Mouse (Mus musculus): Measurements from ENCODE around the gene Hook2. TPM values are rescaled to one million over a fixed set of nuclear protein-coding genes. Genes with fewer than 3 reads are reported as not detected.

The Hook2 gene
- total and polyA plus RNA-seq, 2 experiments from 2014 or later, result 1.9 to 3.5 TPM

DNA sequence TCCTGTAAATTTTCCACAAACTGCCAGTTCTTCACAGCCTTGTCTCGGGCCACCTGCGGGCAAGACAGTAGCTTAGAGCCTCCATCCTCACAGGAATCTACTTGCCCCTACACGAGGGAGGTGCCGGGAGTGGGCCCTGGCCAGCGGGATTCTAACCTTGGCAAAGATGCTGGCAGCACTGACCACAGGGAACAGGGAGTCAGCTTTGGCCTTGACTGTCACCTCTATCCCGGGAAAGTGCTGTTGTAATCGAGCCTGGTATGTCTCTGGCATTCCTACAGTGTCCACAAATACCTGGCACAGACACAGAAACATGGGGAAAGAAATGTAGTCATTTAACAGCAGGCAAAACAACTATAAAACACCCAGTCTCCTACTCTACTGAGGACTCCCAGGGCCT, 30.6 kb upstream of the Hook2 start:
- Histone ChIP-seq H3K4me2 (ENCODE audit: low read depth, low read length) (no peak overlapping the region), H3K4me3 (ENCODE audit: low read depth, low read length) (no peak overlapping the region), H3K9me3 (replicated peaks; ENCODE audit: control insufficient read depth, low read length) (no peaks in the 10 kb centered on the region), H3K36me3 (replicated peaks; ENCODE audit: control insufficient read depth, insufficient read depth, low read length) (peaks cover 16% of the 10 kb centered on the region; the same call in 1 of the 2 replicates), H3K4me1 (ENCODE audit: control insufficient read depth, insufficient read depth) (no peaks in the 10 kb centered on the region), H3K27ac (ENCODE audit: low read depth) (peak overlapping the region; percentile 76), H3K27me3 (ENCODE audit: control insufficient read depth, insufficient read depth, low read length) (no peaks in the 10 kb centered on the region), H3K9ac (replicated peaks; ENCODE audit: low read depth, low read length) (no peak overlapping the region)
- WGBS, result 56% methylated on average over 7 of the region's 7 CpGs
- DNase-seq (ENCODE audit: low spot score), result peak; percentile 44
- TF ChIP-seq EP300 (IDR thresholded peaks at IDR 0.05; ENCODE audit: low read depth), result no peak
- no peak for TF ChIP-seq CTCF (IDR thresholded peaks at IDR 0.05; ENCODE audit: low read depth)
- ATAC-seq (ENCODE audit: insufficient read depth, low read depth), result peak; percentile 84

DNA sequence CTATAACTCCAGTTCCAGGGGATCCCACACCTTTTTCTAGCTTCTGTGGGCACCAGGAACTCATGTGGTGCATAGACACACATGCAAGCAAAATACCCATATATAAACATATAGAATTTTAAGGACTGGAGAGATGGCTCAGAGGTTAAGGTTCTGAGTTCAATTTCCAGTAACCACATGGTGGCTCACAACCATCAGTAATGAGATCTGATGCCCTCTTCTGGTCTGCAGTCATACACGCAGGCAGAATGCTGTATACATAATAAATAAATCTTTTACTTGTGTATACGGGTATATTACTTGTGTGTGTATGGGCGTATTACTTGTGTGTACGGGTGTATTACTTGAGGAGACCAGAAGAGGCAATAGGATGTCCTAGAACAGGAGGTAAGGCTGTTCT, 26.5 kb upstream of the Hook2 start:
- H3K27ac ChIP-seq (ENCODE audit: low read depth), result no peak overlapping the region
- no peak for ATAC-seq (ENCODE audit: insufficient read depth, low read depth)
- no peak for TF ChIP-seq CTCF (IDR thresholded peaks at IDR 0.05; ENCODE audit: low read depth)
- no peak for TF ChIP-seq EP300 (IDR thresholded peaks at IDR 0.05; ENCODE audit: low read depth)
- WGBS, result 85% methylated on average over 4 of the region's 4 CpGs
- peaks cover 21% of the 10 kb centered on the region for H3K4me1 ChIP-seq (ENCODE audit: control insufficient read depth, insufficient read depth)
- H3K4me2 ChIP-seq (ENCODE audit: low read depth, low read length), result no peak overlapping the region
- 0 out of 2 replicates have a peak, but pooled peaks cover 3% of the 10 kb centered on the region for H3K36me3 ChIP-seq (replicated peaks; ENCODE audit: control insufficient read depth, insufficient read depth, low read length)
- no peaks in the 10 kb centered on the region for H3K27me3 ChIP-seq (ENCODE audit: control insufficient read depth, insufficient read depth, low read length)
- H3K9me3 ChIP-seq (replicated peaks; ENCODE audit: control insufficient read depth, low read length), result no peaks in the 10 kb centered on the region
- DNase-seq (ENCODE audit: low spot score), result no peak
- no peak overlapping the region for H3K9ac ChIP-seq (replicated peaks; ENCODE audit: low read depth, low read length)
- H3K4me3 ChIP-seq (ENCODE audit: low read depth, low read length), result no peak overlapping the region

DNA sequence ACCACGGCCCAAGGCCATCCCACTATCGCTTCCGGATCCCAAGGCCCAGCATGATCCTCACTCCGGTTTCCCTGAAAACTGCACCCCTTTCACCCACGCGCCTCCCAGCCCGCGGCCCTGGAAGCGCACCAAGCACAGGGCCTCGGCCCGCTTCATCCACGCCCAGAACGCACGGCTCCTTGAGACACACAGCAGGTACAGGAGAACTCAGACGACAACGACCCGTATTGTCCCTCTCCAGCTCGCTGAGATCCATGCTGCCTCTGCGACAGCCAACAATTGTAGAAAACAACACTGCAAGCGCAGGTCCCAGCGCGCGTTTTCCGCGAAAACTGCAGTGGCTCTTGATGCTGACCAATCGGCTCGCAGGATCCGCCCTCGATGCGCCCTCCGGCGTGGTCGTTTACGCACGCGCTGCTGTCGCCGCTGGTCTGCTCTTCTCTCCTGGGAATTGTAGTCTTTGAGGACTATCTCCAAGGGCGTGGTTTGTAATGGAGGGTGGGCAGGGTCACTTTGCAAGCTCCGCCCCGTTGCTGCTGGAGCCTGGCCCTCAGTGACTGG, 24.6 kb upstream of the Hook2 start:
- 0 out of 2 replicates have a peak, but pooled peaks cover 3% of the 10 kb centered on the region for H3K36me3 ChIP-seq (replicated peaks; ENCODE audit: control insufficient read depth, insufficient read depth, low read length)
- under 1% methylated on average over 41 of the region's 41 CpGs for WGBS
- H3K9ac ChIP-seq (replicated peaks; ENCODE audit: low read depth, low read length), result peak overlapping the region; percentile 54
- TF ChIP-seq EP300 (IDR thresholded peaks at IDR 0.05; ENCODE audit: low read depth) (no peak), CTCF (IDR thresholded peaks at IDR 0.05; ENCODE audit: low read depth) (0 out of 2 replicates have a peak, but pooled peaks have one; percentile 8)
- DNase-seq (ENCODE audit: low spot score) (peak; percentile 98), ATAC-seq (ENCODE audit: insufficient read depth, low read depth) (peak; percentile 90)
- peak overlapping the region; percentile 92 for H3K4me2 ChIP-seq (ENCODE audit: low read depth, low read length)
- H3K4me1 ChIP-seq (ENCODE audit: control insufficient read depth, insufficient read depth), result peaks cover 28% of the 10 kb centered on the region
- H3K27ac ChIP-seq (ENCODE audit: low read depth), result peak overlapping the region; percentile 71
- no peaks in the 10 kb centered on the region for H3K9me3 ChIP-seq (replicated peaks; ENCODE audit: control insufficient read depth, low read length)
- H3K4me3 ChIP-seq (ENCODE audit: low read depth, low read length), result peak overlapping the region; percentile 68
- H3K27me3 ChIP-seq (ENCODE audit: control insufficient read depth, insufficient read depth, low read length), result no peaks in the 10 kb centered on the region

DNA sequence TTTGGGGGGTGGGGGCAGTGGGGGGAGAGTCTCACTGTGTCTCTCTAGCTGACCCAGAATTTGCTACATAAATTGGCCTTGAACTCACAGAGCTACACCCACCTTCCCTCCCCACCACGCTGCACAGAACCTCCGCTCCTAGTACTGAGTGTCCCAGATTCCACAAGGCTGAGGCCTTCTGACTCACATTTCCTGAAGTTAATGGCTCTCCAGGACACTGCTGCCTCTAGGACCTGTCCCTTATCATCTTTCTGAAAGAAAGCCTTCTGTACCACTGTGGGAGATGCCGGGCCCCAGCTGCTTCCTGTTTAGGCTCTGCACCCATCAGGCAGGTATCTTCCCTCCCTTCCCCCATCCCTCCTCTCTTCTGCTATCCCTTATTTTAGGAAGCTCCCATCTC, 23.8 kb upstream of the Hook2 start:
- H3K4me2 ChIP-seq (ENCODE audit: low read depth, low read length), result peak overlapping the region; percentile 27; the same call in 1 of the 2 replicates
- 33% methylated on average over 3 of the region's 3 CpGs for WGBS
- peaks cover 10% of the 10 kb centered on the region for H3K36me3 ChIP-seq (replicated peaks; ENCODE audit: control insufficient read depth, insufficient read depth, low read length)
- peaks cover 30% of the 10 kb centered on the region for H3K4me1 ChIP-seq (ENCODE audit: control insufficient read depth, insufficient read depth)
- no peak overlapping the region for H3K9ac ChIP-seq (replicated peaks; ENCODE audit: low read depth, low read length)
- DNase-seq (ENCODE audit: low spot score) (peak; percentile 51), ATAC-seq (ENCODE audit: insufficient read depth, low read depth) (peak; percentile 9; the same call in 1 of the 2 replicates)
- H3K9me3 ChIP-seq (replicated peaks; ENCODE audit: control insufficient read depth, low read length), result no peaks in the 10 kb centered on the region
- no peaks in the 10 kb centered on the region for H3K27me3 ChIP-seq (ENCODE audit: control insufficient read depth, insufficient read depth, low read length)
- peak overlapping the region; percentile 71 for H3K27ac ChIP-seq (ENCODE audit: low read depth)
- TF ChIP-seq EP300 (IDR thresholded peaks at IDR 0.05; ENCODE audit: low read depth) (0 out of 2 replicates have a peak, but pooled peaks have one; percentile 15), CTCF (IDR thresholded peaks at IDR 0.05; ENCODE audit: low read depth) (no peak)
- no peak overlapping the region for H3K4me3 ChIP-seq (ENCODE audit: low read depth, low read length)

DNA sequence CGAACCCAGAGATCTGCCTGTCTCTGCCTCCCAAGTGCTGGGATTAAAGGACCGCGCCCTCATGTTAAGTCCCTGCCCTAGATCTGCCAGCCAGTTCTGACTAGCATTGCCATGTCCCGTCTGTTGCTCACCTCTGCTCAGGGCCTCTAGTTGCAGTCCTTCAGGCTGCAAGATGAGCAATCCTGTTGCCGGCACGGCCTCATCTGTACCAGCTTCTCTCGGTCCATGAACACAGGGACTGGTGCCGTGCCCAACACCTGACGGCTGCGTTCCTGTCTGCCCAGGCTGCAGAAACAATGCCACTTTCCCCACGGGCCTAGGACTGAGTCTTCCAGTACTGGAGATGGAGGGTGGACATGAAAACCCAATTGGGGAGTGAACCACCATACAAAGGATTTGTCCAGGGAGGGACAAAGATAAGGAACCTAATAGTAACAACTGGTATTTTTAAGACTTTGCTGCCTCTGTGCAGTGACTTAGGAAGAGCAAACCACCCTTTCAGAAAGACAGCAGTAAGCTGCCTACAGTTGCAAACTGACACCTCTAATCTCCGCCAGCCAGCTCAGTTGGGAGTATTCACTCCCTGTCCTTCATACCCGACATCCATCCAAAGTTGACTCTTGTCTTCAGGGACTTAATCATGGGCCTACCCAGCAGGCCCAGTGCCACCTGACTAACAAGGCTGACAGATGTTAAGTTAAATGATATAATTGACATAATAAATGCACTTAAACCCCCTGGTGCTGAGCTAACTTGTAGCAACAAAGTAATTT, 22.7 kb upstream of the Hook2 start:
- WGBS, result 86% methylated on average over 13 of the region's 13 CpGs
- no peaks in the 10 kb centered on the region for H3K9me3 ChIP-seq (replicated peaks; ENCODE audit: control insufficient read depth, low read length)
- no peak for DNase-seq (ENCODE audit: low spot score)
- H3K27me3 ChIP-seq (ENCODE audit: control insufficient read depth, insufficient read depth, low read length), result no peaks in the 10 kb centered on the region
- no peak overlapping the region for H3K4me2 ChIP-seq (ENCODE audit: low read depth, low read length)
- TF ChIP-seq EP300 (IDR thresholded peaks at IDR 0.05; ENCODE audit: low read depth) (no peak), CTCF (IDR thresholded peaks at IDR 0.05; ENCODE audit: low read depth) (no peak)
- no peak for ATAC-seq (ENCODE audit: insufficient read depth, low read depth)
- peak overlapping the region; percentile 24; the same call in 1 of the 2 replicates for H3K27ac ChIP-seq (ENCODE audit: low read depth)
- H3K36me3 ChIP-seq (replicated peaks; ENCODE audit: control insufficient read depth, insufficient read depth, low read length), result peaks cover 20% of the 10 kb centered on the region
- H3K4me1 ChIP-seq (ENCODE audit: control insufficient read depth, insufficient read depth), result peaks cover 30% of the 10 kb centered on the region
- no peak overlapping the region for H3K9ac ChIP-seq (replicated peaks; ENCODE audit: low read depth, low read length)
- H3K4me3 ChIP-seq (ENCODE audit: low read depth, low read length), result no peak overlapping the region

All from heart, postnatal 0 days (tissue).